Mouse (Mus musculus) limb, embryonic 14.5 days (tissue): ENCODE measurements at regions not wholly inside any gene's neighbourhood (a gene's known extent, or its start where the extent isn't known, plus 50 kb on each side); places are given as distances from the start of the nearest gene placed in this dataset.
A peak's percentile ranks its signal among the peaks of the same experiment; 100 is the strongest.

Experiments used
- ATAC-seq: fragments of 200-750 bp; cut with Nextera tagmentation; 2 replicates; pipeline ENCODE4 v1.8.0; 2017; ENCODE audit warnings: low read depth, moderate number of reproducible peaks, moderate TSS enrichment; ENCODE audit not compliant: low FRiP score
- DNase-seq: peaks from one replicate; pipeline ENCODE4 v3.0.0-alpha.2; 2015; ENCODE audit warnings: low spot score
- H3K27ac ChIP-seq: fragments of 300-500 bp; sonication (generic); replicated peaks from 2 replicates; pipeline ENCODE4 v1.5.1; 2014; ENCODE audit warnings: low read depth, mild to moderate bottlenecking, low read length, moderate library complexity, mixed read lengths
- H3K27me3 ChIP-seq: fragments of 300-500 bp; sonication (generic); 2 replicates; pipeline ENCODE4 v1.6.1; 2014; ENCODE audit warnings: low read length, mixed read lengths; ENCODE audit not compliant: control insufficient read depth, insufficient read depth
- H3K36me3 ChIP-seq: fragments of 300-500 bp; sonication (generic); 2 replicates; pipeline ENCODE4 v1.6.1; 2014; ENCODE audit warnings: mild to moderate bottlenecking, low read length, moderate library complexity, mixed read lengths; ENCODE audit not compliant: control insufficient read depth, insufficient read depth
- H3K4me1 ChIP-seq: fragments of 300-500 bp; sonication (generic); 2 replicates; pipeline ENCODE4 v1.6.1; 2014; ENCODE audit warnings: antibody characterized with exemption, low read length, mixed read lengths; ENCODE audit not compliant: control insufficient read depth, insufficient read depth
- H3K4me2 ChIP-seq: fragments of 300-500 bp; sonication (generic); replicated peaks from 2 replicates; pipeline ENCODE4 v1.6.1; 2014; ENCODE audit warnings: low read depth, mild to moderate bottlenecking, low read length, moderate library complexity; ENCODE audit not compliant: severe bottlenecking
- H3K4me3 ChIP-seq: fragments of 300-500 bp; sonication (generic); replicated peaks from 2 replicates; pipeline ENCODE4 v1.5.1; 2014; ENCODE audit warnings: low read length
- H3K9ac ChIP-seq: fragments of 300-500 bp; sonication (generic); 2 replicates; pipeline ENCODE4 v1.6.1; 2014; ENCODE audit warnings: mild to moderate bottlenecking, low read depth, low read length, moderate library complexity; ENCODE audit not compliant: severe bottlenecking
- H3K9me3 ChIP-seq: fragments of 300-500 bp; sonication (generic); 2 replicates; pipeline ENCODE4 v1.6.1; 2016; ENCODE audit warnings: low read length; ENCODE audit not compliant: control insufficient read depth
- POLR2A ChIP-seq: fragments of 200-500 bp; IDR thresholded peaks from 2 replicates; pipeline ENCODE4 v1.8.0; 2012; ENCODE audit warnings: inconsistent platforms, mild to moderate bottlenecking, moderate library complexity, borderline replicate concordance; ENCODE audit not compliant: insufficient read depth, insufficient read length; ENCODE audit errors: extremely low read depth
- WGBS: fragments of 180-500 bp; shearing (Covaris S2); extraction: QIAGEN DNeasy Blood & Tissue Kit; methylation state at CpG from one replicate; pipeline ENCODE4 v1.1.7; 2014; 5-methylcytosine and 5-hydroxymethylcytosine counted together

- peak; percentile 46; the same call in 1 of the 2 replicates for ATAC-seq
- WGBS, result 49% methylated on average over 9 of the region's 9 CpGs
- Histone ChIP-seq H3K4me2 (peak overlapping the region; percentile 30), H3K9me3 (no peaks in the 10 kb centered on the region), H3K27me3 (no peaks in the 10 kb centered on the region), H3K4me3 (no peak overlapping the region), H3K36me3 (no peaks in the 10 kb centered on the region), H3K27ac (peak overlapping the region; percentile 83), H3K4me1 (peaks cover 3% of the 10 kb centered on the region; the same call in 1 of the 2 replicates), H3K9ac (peak overlapping the region; percentile 12; the same call in 1 of the 2 replicates)
- no peak for DNase-seq
- no peak for TF ChIP-seq POLR2A
Observed at GRCm38 (mm10) chr8:79561269-79562063, 78.0 kb upstream of the Otud4 start.

- no peaks in the 10 kb centered on the region for H3K9me3 ChIP-seq
- TF ChIP-seq POLR2A, result no peak
- ATAC-seq (no peak), DNase-seq (no peak)
- H3K27ac ChIP-seq, result no peak overlapping the region
- no peaks in the 10 kb centered on the region for H3K27me3 ChIP-seq
- H3K4me2 ChIP-seq, result no peak overlapping the region
- 92% methylated on average over 6 of the region's 6 CpGs for WGBS
- H3K4me3 ChIP-seq, result no peak overlapping the region
- H3K36me3 ChIP-seq, result no peaks in the 10 kb centered on the region
- no peak overlapping the region for H3K9ac ChIP-seq
- H3K4me1 ChIP-seq, result peaks cover 3% of the 10 kb centered on the region; the same call in 1 of the 2 replicates
Observed at GRCm38 (mm10) chr8:79559516-79559915, 79.9 kb upstream of the Otud4 start.

GRCm38 (mm10) chr8:79554311-79554710 is 85.1 kb upstream of the Otud4 start:
- no peak overlapping the region for H3K9ac ChIP-seq
- H3K9me3 ChIP-seq, result 0 out of 2 replicates have a peak, but pooled peaks cover 8% of the 10 kb centered on the region
- ATAC-seq (no peak), DNase-seq (no peak)
- WGBS, result 92% methylated on average over 2 of the region's 4 CpGs
- H3K4me2 ChIP-seq, result no peak overlapping the region
- no peak overlapping the region for H3K27ac ChIP-seq
- no peak for TF ChIP-seq POLR2A
- H3K4me3 ChIP-seq, result no peak overlapping the region
- H3K27me3 ChIP-seq, result no peaks in the 10 kb centered on the region
- no peaks in the 10 kb centered on the region for H3K4me1 ChIP-seq
- no peaks in the 10 kb centered on the region for H3K36me3 ChIP-seq

GRCm38 (mm10) chr8:79550151-79550550 is 89.3 kb upstream of the Otud4 start:
- no peak overlapping the region for H3K9ac ChIP-seq
- WGBS, result 82% methylated on average over 2 of the region's 2 CpGs
- no peak overlapping the region for H3K4me2 ChIP-seq
- H3K4me1 ChIP-seq, result no peaks in the 10 kb centered on the region
- no peaks in the 10 kb centered on the region for H3K36me3 ChIP-seq
- H3K27ac ChIP-seq, result no peak overlapping the region
- no peak for DNase-seq
- ATAC-seq, result no peak
- 0 out of 2 replicates have a peak, but pooled peaks cover 8% of the 10 kb centered on the region for H3K9me3 ChIP-seq
- H3K27me3 ChIP-seq, result no peaks in the 10 kb centered on the region
- no peak overlapping the region for H3K4me3 ChIP-seq
- no peak for TF ChIP-seq POLR2A

- no peak overlapping the region for H3K4me3 ChIP-seq
- no peaks in the 10 kb centered on the region for H3K36me3 ChIP-seq
- no peak for TF ChIP-seq POLR2A
- ATAC-seq (no peak), DNase-seq (no peak)
- 81% methylated on average over 6 of the region's 6 CpGs for WGBS
- no peaks in the 10 kb centered on the region for H3K4me1 ChIP-seq
- H3K4me2 ChIP-seq, result no peak overlapping the region
- no peaks in the 10 kb centered on the region for H3K27me3 ChIP-seq
- H3K9ac ChIP-seq, result no peak overlapping the region
- no peak overlapping the region for H3K27ac ChIP-seq
- 0 out of 2 replicates have a peak, but pooled peaks cover 8% of the 10 kb centered on the region for H3K9me3 ChIP-seq
Observed at GRCm38 (mm10) chr8:79548156-79548555, 91.3 kb upstream of the Otud4 start.
